Mouse (Mus musculus) brain, embryonic 14.5 days (tissue): Measurements from ENCODE around the gene Ncapd2.

Experiments used
- CTCF ChIP-seq: fragments of 200-500 bp; IDR thresholded peaks from 2 replicates; pipeline ENCODE4 v1.5.1; 2012; ENCODE audit warnings: inconsistent platforms, mild to moderate bottlenecking, moderate library complexity, borderline replicate concordance; ENCODE audit not compliant: insufficient read depth, insufficient read length; ENCODE audit errors: extremely low read depth
- POLR2A ChIP-seq: fragments of 200-500 bp; IDR thresholded peaks from 2 replicates; pipeline ENCODE4 v1.6.1; 2012; ENCODE audit warnings: mild to moderate bottlenecking, inconsistent platforms, borderline replicate concordance; ENCODE audit not compliant: poor library complexity, insufficient read depth, insufficient read length, severe bottlenecking; ENCODE audit errors: extremely low read depth

DNA sequence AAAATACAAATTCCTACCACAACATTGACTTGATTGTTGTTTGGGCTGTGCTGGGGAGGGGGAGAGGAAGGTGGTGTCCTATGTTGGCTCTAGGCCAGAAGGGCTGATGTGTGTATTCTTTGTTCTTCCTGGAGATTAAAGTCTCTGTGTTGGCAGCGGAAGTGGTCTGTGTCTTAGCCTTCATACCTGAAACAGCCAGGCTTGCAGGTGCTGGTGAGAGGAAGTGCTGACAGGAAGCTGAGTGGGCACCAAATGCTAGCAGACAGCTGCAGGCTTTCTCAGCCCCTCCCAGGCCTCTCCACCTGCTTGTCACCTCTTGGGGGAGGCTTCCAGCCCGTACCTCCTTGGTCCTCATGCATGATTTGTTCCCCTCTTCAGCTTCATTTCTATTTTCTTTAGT is 30.6 kb upstream of the Ncapd2 start:
- TF ChIP-seq POLR2A (no peak), CTCF (no peak)
